Mouse (Mus musculus) left cerebral cortex, postnatal 36 days (tissue): ENCODE results near the gene Klf17. TPM values are rescaled to one million over a fixed set of nuclear protein-coding genes. Genes with fewer than 3 reads are reported as not detected.
"Not testable (repeated sequence)": the region's sequence is repeated elsewhere in the genome, so short reads cannot be mapped to it uniquely, and the experiment has no call there.

ENCODE experiments used
- DNase-seq, 2 experiments: peaks; one replicate each; pipeline ENCODE4 v3.0.0; 2021 to 2022; ENCODE audit warnings: low spot score in 2 of 2, mixed read lengths in 1 of 2
- intact Hi-C: fragments of 180-260 bp; cut with DNase I; formaldehyde crosslinking; loops from one replicate; pipeline ENCODE4 v1.15.1; 2025
- total RNA-seq, 2 experiments: library from RNA; stranded (reverse); gene quantifications; 2 replicates each; pipeline ENCODE4 v1.2.3; 2021

The Klf17 gene
- not detected for total RNA-seq

GRCm38 (mm10) chr4:117765416-117765815 is at the start of gene Klf17:
TSS of gene Klf17 (minus strand) at chr4:117765648.
- intact Hi-C loops = no loop called here

GRCm38 (mm10) chr4:117814333-117814732 is 48.9 kb upstream of the Klf17 start:
- DNase-seq = no peak
- intact Hi-C loops = loop anchor here (5.0 kb wide), 1 partner anchor 268 kb away; no protein-coding TSS in a partner anchor

More at GRCm38 (mm10) chr4:117765416-117765815, at the start of gene Klf17:
- DNase-seq = no peak

- intact Hi-C loops = loop anchor here (5.0 kb wide), 1 partner anchor 269 kb away; no protein-coding TSS in a partner anchor
- no peak for DNase-seq
Observed at GRCm38 (mm10) chr4:117813591-117814192, 48.2 kb upstream of the Klf17 start.

GRCm38 (mm10) chr4:117810933-117811332 is 45.5 kb upstream of the Klf17 start:
- intact Hi-C loops = loop anchor here (5.0 kb wide), 1 partner anchor 271 kb away; no protein-coding TSS in a partner anchor
- no peak for DNase-seq

- no peak for DNase-seq
- intact Hi-C loops = no loop called here
Observed at GRCm38 (mm10) chr4:117806992-117807391, 41.5 kb upstream of the Klf17 start.

GRCm38 (mm10) chr4:117799904-117800303 is 34.5 kb upstream of the Klf17 start:
- intact Hi-C loops = no loop called here
- no peak for DNase-seq

GRCm38 (mm10) chr4:117788308-117788707 is 22.9 kb upstream of the Klf17 start:
- intact Hi-C loops = no loop called here
- DNase-seq = no peak

- intact Hi-C loops = no loop called here
- no peak for DNase-seq
Observed at GRCm38 (mm10) chr4:117786963-117787362, 21.5 kb upstream of the Klf17 start.

GRCm38 (mm10) chr4:117782908-117783307 is 17.5 kb upstream of the Klf17 start:
- DNase-seq = no peak
- intact Hi-C loops = no loop called here

GRCm38 (mm10) chr4:117772960-117773359 is 7.5 kb upstream of the Klf17 start:
- intact Hi-C loops = no loop called here

GRCm38 (mm10) chr4:117770935-117771334 is 5.5 kb upstream of the Klf17 start:
- DNase-seq = peak; percentile 51 to 67
- intact Hi-C loops = loop anchor here (1.0 kb wide), 1 partner anchor 66 kb away; no protein-coding TSS in a partner anchor

More at GRCm38 (mm10) chr4:117772960-117773359, 7.5 kb upstream of the Klf17 start:
- DNase-seq = no peak

GRCm38 (mm10) chr4:117760151-117760550 is 5.3 kb downstream of the Klf17 start:
- intact Hi-C loops = no loop called here
- DNase-seq = no peak

GRCm38 (mm10) chr4:117752469-117752868 is 13.0 kb downstream of the Klf17 start:
- not testable (repeated sequence) for DNase-seq

GRCm38 (mm10) chr4:117737559-117737958 is 27.9 kb downstream of the Klf17 start:
- DNase-seq = no peak
- intact Hi-C loops = no loop called here

More at GRCm38 (mm10) chr4:117752469-117752868, 13.0 kb downstream of the Klf17 start:
- intact Hi-C loops = not testable (repeated sequence)

GRCm38 (mm10) chr4:117731926-117732325 is 33.5 kb downstream of the Klf17 start:
- intact Hi-C loops = no loop called here

GRCm38 (mm10) chr4:117724112-117724511 is 41.3 kb downstream of the Klf17 start, which contains the start of gene Gm12845:
TSS of gene Gm12845 (plus strand) at chr4:117724412.
- DNase-seq = no peak
- intact Hi-C loops = no loop called here

More at GRCm38 (mm10) chr4:117731926-117732325, 33.5 kb downstream of the Klf17 start:
- DNase-seq = no peak

GRCm38 (mm10) chr4:117713303-117714098 is 51.9 kb downstream of the Klf17 start:
- intact Hi-C loops = no loop called here
- no peak for DNase-seq

- intact Hi-C loops = no loop called here
- no peak for DNase-seq
Observed at GRCm38 (mm10) chr4:117712314-117712713, 53.1 kb downstream of the Klf17 start.

GRCm38 (mm10) chr4:117708780-117709550 is 56.5 kb downstream of the Klf17 start:
- intact Hi-C loops = no loop called here
- DNase-seq = no peak
